Mouse (Mus musculus): ENCODE measurements around the gene Trem3. TPM values are rescaled to one million over a fixed set of nuclear protein-coding genes. Genes with fewer than 3 reads are reported as not detected.

Trem3 gene
- polyA plus RNA-seq, 1 experiment from 2014 or later: 0.21 TPM

Other genes with a start within 250 kb of the Trem3 start
- not detected in 2 replicates for gene 1700122O11Rik, start 209.5 kb upstream of the Trem3 start, polyA plus RNA-seq (2014; fragmentation: Nextera tagmentation; extraction: Ambion mirVana)
- not detected in 2 replicates for gene 1700067P10Rik, start 158.5 kb upstream of the Trem3 start, polyA plus RNA-seq (2014; fragmentation: Nextera tagmentation; extraction: Ambion mirVana)
- gene 9830107B12Rik, start 101.5 kb upstream of the Trem3 start, polyA plus RNA-seq (2014; fragmentation: Nextera tagmentation; extraction: Ambion mirVana): not detected in 2 replicates
- gene A530064D06Rik, start 80.5 kb upstream of the Trem3 start, polyA plus RNA-seq (2014; fragmentation: Nextera tagmentation; extraction: Ambion mirVana): 0.24 TPM in 1 of 2 replicates, not detected in the other
- 0.07 and 0.11 TPM in 2 replicates for gene Trem1, start 15.0 kb upstream of the Trem3 start, polyA plus RNA-seq (2014; fragmentation: Nextera tagmentation; extraction: Ambion mirVana)
- gene Treml4, start 16.5 kb downstream of the Trem3 start, polyA plus RNA-seq (2014; fragmentation: Nextera tagmentation; extraction: Ambion mirVana): not detected in 2 replicates
- 0.10 and 0.15 TPM in 2 replicates for gene Treml2, start 51.7 kb downstream of the Trem3 start, polyA plus RNA-seq (2014; fragmentation: Nextera tagmentation; extraction: Ambion mirVana)
- gene B430306N03Rik, start 68.4 kb downstream of the Trem3 start, polyA plus RNA-seq (2014; fragmentation: Nextera tagmentation; extraction: Ambion mirVana): not detected in 2 replicates
- 1.9 and 2.6 TPM in 2 replicates for gene Trem2, start 98.6 kb downstream of the Trem3 start, polyA plus RNA-seq (2014; fragmentation: Nextera tagmentation; extraction: Ambion mirVana)
- gene Treml1, start 112.1 kb downstream of the Trem3 start, polyA plus RNA-seq (2014; fragmentation: Nextera tagmentation; extraction: Ambion mirVana): 2.5 and 3.0 TPM in 2 replicates
- 23.0 and 26.5 TPM in 2 replicates for gene Nfya, start 162.1 kb downstream of the Trem3 start, polyA plus RNA-seq (2014; fragmentation: Nextera tagmentation; extraction: Ambion mirVana)
- 76.5 and 79.7 TPM in 2 replicates for gene Oard1, start 162.2 kb downstream of the Trem3 start, polyA plus RNA-seq (2014; fragmentation: Nextera tagmentation; extraction: Ambion mirVana)
- gene Apobec2, start 185.2 kb downstream of the Trem3 start, polyA plus RNA-seq (2014; fragmentation: Nextera tagmentation; extraction: Ambion mirVana): 1.2 and 2.0 TPM in 2 replicates
- 0.28 and 0.52 TPM in 2 replicates for gene Tspo2, start 203.7 kb downstream of the Trem3 start, polyA plus RNA-seq (2014; fragmentation: Nextera tagmentation; extraction: Ambion mirVana)
- 0.26 and 0.34 TPM in 2 replicates for gene Unc5cl, start 207.1 kb downstream of the Trem3 start, polyA plus RNA-seq (2014; fragmentation: Nextera tagmentation; extraction: Ambion mirVana)

Data from embryonic facial prominence, embryonic 11.5 days (tissue).